Mouse (Mus musculus) left cerebral cortex, postnatal 36 days (tissue): ENCODE measurements around the gene Ctbp1. TPM values are rescaled to one million over a fixed set of nuclear protein-coding genes. Genes with fewer than 3 reads are reported as not detected.

Experiments used
- DNase-seq, 2 experiments: peaks; one replicate each; pipeline ENCODE4 v3.0.0; 2021 to 2022; ENCODE audit warnings: low spot score in 2 of 2, mixed read lengths in 1 of 2
- intact Hi-C: fragments of 180-260 bp; cut with DNase I; formaldehyde crosslinking; loops from one replicate; pipeline ENCODE4 v1.15.1; 2025
- total RNA-seq, 2 experiments: library from RNA; stranded (reverse); gene quantifications; 2 replicates each; pipeline ENCODE4 v1.2.3; 2021

Ctbp1 gene
- total RNA-seq, 2 experiments from 2014 or later = 298 to 335 TPM

DNA sequence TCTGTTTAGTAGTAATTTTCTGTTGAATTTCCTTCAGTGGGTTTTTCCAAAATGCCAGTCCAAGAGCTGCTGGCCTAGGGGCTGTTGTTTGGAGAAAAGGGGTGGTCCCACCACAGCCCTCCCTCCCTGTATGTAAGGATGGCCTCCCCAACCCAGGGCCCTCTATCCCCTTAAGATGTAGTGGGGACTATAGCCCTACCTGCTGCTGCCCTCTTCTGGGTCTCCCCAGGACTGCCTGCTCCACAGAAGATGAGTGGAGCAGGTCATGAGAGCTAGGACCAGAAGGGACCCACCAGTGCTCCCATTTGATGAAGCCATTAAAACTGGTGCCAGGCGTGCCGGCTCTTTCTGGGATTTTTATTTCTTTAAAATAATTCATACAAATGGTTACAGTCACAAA is 27.4 kb downstream of the Ctbp1 start:
- DNase-seq = no peak
- intact Hi-C loops = loop anchor here (1.0 kb wide), 1 partner anchor 44 kb away; no protein-coding TSS in a partner anchor

GRCm38 (mm10) chr5:33245701-33246100 is 29.1 kb downstream of the Ctbp1 start:
- intact Hi-C loops = no loop called here
- peak; percentile 15 to 44 for DNase-seq

GRCm38 (mm10) chr5:33244377-33244920 is 30.3 kb downstream of the Ctbp1 start:
- no peak for DNase-seq
- intact Hi-C loops = no loop called here

DNA sequence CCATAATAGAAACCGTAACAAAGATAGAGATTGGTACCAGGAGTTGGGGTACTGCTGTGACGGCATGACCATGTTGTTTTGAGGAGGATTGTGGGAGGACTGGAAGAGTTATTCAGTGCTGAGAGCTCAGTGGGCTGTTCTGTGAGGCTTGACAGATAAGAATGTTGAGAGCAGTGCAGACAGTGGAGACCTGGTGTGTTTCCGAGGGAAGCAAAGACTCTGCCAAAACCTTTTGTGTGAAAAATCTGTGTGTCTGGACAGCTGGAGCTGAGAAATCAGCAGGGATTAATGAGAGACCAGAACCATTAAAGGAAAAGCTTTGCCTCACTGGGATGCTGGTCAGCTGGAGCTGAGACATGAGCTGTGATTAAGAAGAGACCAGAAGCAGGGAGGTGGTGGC is 34.9 kb downstream of the Ctbp1 start:
- intact Hi-C loops = no loop called here
- DNase-seq = no peak

GRCm38 (mm10) chr5:33239111-33239714 is 35.6 kb downstream of the Ctbp1 start:
- DNase-seq = no peak
- intact Hi-C loops = no loop called here

DNA sequence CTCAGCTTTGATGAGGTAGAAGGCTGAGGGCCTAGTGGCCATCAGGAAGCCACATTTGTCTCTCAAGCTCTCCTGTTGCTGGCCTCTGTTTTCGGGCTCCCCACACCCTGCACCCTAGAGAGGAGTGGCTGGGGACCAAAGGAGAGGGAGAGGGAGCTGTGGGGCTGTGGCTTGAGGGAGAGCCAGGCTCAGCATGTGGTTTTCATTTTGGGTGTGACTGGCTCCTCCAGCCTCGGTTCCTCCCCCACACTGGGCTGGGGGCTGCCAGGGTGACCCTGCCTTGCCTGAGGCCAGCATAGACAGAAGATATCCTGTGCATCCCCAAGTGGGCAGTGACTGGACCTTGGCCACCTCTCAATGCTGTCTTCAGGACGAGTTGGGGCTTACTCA is 36.5 kb downstream of the Ctbp1 start:
- DNase-seq = no peak
- intact Hi-C loops = no loop called here

GRCm38 (mm10) chr5:33237600-33238255 is 37.1 kb downstream of the Ctbp1 start:
- intact Hi-C loops = no loop called here
- DNase-seq = no peak

- DNase-seq = no peak
- intact Hi-C loops = no loop called here
Measured at GRCm38 (mm10) chr5:33234391-33235031, 40.3 kb downstream of the Ctbp1 start.

GRCm38 (mm10) chr5:33232791-33233190 is 42.0 kb downstream of the Ctbp1 start:
- no peak for DNase-seq
- intact Hi-C loops = no loop called here

- intact Hi-C loops = no loop called here
- no peak for DNase-seq
Measured at GRCm38 (mm10) chr5:33230285-33230684, 44.5 kb downstream of the Ctbp1 start.

DNA sequence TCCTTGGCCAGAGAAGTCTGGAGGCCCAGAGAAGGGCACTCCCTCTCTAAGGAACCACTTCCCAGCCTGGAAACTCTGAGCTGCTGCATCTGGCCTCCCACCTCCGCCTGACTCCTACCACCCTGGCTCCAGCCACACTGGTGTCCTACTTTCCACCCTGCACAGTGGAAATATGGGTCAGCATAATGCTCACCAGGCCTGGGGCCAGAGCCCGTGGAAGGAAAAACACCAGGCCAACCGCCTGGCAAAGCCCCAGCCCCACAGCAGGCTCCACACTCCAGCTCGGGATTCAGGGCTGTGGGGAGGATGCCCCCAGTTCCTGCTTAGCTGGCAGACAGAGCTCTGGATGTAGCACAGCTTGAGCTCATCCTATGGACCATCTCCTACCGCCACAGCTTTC is 46.4 kb downstream of the Ctbp1 start:
- intact Hi-C loops = no loop called here
- DNase-seq = peak; percentile 60 to 66

GRCm38 (mm10) chr5:33225673-33226072 is 49.1 kb downstream of the Ctbp1 start:
- intact Hi-C loops = no loop called here
- no peak for DNase-seq

- intact Hi-C loops = no loop called here
- no peak for DNase-seq
Measured at GRCm38 (mm10) chr5:33224491-33224890, 50.3 kb downstream of the Ctbp1 start.

DNA sequence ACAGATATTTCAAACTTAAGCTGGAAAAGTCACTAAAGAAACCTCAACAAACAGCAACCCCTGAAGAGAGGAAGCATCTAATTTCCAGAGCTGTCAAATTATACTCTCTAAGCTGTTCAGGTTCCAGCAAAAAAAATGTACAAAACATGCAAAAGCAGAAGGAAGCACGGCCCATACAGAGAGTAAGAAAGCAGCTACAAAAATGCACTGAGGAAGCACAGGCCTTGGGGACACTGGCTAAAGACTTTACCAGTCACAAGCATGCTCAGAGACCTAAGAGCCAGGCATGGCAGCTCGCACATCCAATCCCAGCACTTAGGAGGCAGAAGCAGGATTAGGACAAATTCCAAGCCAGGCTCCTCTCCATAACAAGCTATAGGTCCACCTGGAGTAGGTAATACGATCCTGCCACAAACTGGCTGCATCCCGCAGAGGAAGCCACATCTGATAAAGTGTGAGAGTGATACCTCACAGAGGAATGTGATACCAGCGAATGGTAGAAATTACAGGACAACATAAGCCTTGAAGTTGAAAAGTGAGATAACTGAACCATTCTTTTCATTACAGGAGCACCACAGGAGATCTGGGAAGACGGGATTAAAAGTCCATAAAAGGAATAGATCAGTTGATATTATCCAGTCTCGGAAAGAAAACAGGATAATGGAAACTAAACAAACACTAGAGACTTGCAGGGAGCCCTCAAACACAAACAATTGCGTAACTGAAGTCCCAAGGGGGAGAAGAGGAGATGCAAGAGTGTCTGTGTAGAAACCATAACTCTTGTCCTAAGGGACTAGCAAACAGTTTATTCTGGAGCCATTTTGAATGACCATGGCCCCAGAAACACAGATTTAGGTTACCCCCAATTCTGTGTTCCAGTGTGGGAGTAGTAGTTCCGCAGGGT is 51.7 kb downstream of the Ctbp1 start:
- intact Hi-C loops = no loop called here
- DNase-seq = no peak

- intact Hi-C loops = no loop called here
- no peak for DNase-seq
Measured at GRCm38 (mm10) chr5:33222389-33222788, 52.4 kb downstream of the Ctbp1 start.

DNA sequence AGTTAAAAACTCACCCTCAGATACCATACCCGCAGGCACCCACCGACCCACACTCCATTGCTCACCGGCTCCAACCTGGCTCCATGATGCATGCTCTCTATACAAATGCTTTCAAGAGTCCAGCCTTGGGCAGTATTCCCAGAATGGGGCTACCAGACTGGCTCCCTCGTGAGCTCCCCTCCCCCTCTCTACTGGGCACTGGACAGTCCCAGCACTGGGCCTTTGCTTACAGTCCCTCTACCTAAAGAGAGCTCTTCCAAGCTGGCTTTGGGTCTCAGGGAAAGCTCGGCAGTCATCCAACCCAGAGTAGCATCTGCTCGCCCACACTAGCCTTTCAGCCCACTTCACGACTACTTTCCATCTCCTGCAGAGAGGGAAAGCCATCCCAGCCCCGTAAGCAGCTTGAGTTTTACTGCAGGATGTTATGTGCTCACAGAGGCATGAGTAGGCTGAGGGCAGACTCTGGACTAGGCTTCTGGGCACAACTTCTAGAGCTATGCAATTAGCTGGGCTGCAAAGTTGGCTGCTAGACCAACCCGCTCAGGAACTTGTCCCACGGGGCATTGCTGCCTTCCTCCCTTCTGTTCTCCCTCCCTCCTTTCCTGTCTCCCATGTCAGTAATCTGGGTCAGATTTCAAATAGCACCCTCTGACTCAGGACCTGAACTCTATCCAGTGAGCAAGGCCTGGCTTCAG is 54.3 kb downstream of the Ctbp1 start:
- peak; percentile 54 to 64 for DNase-seq
- intact Hi-C loops = no loop called here

- intact Hi-C loops = no loop called here
- no peak for DNase-seq
Measured at GRCm38 (mm10) chr5:33219831-33220230, 55.0 kb downstream of the Ctbp1 start.

GRCm38 (mm10) chr5:33218746-33219449 is 55.9 kb downstream of the Ctbp1 start:
- no peak for DNase-seq
- intact Hi-C loops = no loop called here

GRCm38 (mm10) chr5:33218081-33218480 is 56.7 kb downstream of the Ctbp1 start, which contains the start of gene Spon2:
TSS of gene Spon2 (minus strand) at chr5:33218455.
- intact Hi-C loops = no loop called here
- no peak for DNase-seq
